Mouse (Mus musculus) lung, adult 18-20 months (tissue): Measurements from ENCODE around the gene Kcnk5.

Source experiments
- DNase-seq, 2 experiments: peaks; one replicate each; pipeline ENCODE4 v3.0.0; 2022; ENCODE audit warnings: mixed read lengths in 2 of 2

Kcnk5 gene

DNA sequence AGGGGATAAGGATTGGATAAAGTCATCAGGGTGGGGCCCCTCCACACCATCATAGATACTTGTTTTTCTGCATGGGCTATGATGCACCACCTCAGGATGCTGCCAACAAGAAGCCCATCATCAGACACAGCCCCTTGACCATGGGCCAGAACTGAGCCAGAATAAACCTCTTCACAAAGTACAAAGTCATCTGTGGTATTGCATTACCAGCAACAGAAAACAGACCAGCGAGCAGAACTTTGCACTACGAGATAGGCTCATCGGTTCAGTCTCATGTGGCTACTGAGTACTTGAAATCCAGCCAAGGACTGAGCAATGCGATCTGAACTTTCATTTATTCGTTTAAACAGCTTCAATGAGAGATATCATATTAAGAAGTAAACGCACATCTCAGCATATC lies 18.9 kb downstream of the Kcnk5 start:
- DNase-seq = peak in 1 of 2 experiments; percentile 21

DNA sequence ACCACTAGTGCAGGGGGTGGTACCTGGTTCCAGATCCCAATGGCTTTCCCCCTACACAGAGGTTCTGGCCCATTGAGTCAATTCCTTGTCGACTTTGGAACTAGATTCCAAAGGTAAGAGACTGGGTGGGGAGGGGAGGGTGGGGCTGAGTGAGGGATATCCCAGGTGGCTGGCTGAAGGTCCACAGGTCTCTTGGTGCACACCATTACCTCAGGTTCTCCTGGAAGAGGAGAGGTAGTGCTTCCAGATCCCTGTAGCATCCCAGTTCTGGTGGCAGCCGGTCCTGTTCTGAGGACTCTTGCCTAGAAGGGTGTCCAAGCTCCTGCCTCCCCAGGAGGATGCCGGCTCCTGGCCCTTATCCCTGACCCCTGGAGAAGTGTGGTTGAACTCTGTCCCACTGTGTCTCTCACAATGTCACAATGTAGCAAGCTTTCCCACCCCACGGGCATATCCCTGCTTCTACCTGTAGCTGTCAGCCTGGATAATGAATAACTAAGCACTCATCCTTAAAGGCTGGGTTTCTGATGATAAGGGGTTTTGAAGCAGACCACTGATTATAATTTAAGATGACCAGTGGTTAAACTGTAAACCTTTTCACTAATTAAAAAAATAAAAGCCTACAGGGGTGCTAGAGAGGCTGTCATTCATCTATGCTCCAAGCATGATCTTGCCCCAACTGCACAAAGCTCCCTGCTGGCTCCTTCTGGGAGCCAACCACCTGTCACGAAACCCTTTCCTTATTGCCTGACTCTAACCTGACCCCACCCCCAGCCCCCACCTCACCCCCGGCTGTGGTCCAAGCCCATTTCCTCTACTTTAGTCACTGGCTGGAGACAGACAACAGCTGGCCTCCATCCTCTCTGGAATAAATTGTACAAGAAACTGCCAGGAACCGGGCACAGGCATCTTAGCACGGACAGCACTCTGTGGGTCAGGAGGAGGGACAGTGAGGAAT lies 22.6 kb downstream of the Kcnk5 start:
- DNase-seq = no peak

DNA sequence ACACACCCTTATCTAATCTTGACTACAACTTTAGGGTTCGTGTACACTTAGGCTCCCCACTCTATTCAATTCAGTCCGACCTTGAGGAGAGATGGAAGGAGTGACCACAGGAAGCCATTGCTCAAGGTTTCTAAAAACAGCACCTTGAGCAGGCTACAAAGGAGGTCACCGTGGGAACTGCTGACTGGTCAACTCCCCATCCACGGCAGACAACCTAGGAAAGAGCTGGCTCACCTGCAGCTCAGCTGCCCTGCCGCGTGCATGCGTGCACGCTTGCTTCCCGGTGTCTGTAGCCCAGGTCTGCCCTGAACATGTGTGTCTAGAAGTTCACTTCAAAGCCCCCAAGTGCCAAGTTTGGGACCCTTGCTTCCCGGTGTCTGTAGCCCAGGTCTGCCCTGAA lies 24.0 kb downstream of the Kcnk5 start:
- DNase-seq = no peak

DNA sequence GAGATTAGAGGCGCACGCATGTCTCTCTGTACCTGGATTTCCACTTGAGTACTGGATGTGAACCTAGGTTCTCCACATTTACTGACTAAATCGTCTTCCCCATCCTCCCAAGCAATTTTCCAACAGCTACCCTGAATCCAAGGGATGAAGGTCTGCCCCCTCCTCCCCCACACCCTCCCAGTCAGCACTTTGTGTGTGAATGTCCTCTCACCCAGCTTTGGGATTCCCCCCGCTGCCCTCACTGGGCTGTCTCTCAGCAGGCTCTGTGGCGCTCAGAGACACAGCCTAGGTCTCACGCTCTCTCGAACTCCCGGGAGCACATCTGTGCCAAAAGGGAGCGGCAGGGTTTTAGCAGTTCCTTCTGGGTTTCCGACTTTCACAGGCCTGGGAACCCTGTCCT lies 25.9 kb downstream of the Kcnk5 start:
- no peak for DNase-seq

DNA sequence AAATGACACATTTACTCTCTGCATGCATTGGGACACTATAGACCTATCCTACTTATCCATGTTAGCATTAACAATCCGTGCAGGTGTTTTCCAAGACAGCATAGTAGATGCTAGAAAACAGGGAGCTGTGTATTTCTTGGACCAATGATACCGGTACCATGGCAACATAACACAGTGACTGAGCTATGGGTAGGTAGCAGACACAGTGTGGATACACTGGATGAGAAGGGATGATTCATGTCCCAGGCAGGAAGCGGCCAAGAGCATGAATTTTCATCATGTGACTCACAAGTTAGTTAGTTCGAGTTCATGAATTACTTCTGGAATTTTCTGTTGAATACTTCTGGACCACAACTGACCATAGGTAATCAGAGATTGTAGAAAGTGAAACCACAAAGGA lies 26.7 kb downstream of the Kcnk5 start:
- DNase-seq = no peak

DNA sequence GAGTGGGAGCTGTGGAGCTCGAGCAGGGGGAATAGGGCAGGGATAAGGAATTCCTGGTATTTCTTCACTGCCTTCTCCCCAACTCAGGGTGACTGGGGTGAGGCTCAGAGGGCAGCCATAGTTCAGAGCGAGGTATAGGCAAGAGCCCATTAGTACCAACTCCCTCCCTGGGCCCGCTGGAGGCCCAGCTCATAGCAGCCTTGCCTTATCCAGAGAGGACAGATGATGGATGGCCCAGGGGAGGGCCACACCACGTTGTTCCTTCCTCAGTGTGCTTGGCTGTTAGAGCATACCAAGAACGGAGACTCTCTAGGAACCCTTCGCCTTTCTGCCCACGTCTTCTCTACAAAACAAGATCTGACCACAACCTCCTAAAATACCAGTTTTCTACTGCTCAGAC lies 27.4 kb downstream of the Kcnk5 start:
- DNase-seq = no peak

DNA sequence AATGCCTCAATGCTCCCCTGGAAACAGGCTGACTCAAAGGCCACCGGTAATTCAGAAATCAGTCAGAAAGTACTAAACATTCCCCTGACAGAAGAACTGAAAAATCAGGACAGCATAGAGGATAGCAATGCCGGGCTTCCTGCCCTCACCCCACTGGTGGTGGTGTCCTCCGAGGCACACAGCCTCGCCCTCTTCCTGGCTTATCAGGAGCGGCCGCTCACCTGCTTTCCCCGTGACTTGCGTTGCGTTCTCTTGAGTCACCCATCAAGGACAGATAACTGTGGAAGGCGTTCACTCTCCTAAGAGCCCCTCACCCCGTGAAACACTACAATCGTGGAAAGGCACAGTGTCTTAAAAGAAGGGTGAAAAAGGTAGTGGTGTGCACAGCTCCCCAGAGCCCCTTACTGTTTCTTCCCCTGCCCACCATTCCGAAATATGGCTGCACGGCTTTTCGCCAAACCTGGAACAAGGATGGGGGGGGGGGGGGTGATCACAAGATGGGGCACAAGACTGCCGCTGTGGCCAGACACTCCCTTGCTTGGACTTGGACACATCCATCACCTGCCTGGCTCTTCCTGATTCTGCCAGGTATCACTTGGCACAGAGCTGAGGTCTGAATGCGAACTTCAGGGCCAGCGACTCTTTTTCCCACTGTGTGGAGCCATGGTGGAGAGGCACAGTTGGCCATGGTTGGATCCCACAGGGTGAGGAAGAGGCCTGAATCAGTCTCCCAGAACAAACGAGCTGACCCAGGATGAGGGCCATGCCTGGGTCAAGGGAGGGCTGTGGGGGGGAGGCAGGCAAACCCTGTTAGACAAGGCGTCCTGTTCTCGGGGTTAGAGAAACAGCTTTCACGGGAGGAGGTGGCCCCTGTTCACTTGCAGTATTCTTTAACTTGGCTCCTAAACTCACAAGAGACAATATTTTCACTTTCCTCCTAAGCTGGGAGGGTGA lies 32.2 kb downstream of the Kcnk5 start:
- DNase-seq = no peak

DNA sequence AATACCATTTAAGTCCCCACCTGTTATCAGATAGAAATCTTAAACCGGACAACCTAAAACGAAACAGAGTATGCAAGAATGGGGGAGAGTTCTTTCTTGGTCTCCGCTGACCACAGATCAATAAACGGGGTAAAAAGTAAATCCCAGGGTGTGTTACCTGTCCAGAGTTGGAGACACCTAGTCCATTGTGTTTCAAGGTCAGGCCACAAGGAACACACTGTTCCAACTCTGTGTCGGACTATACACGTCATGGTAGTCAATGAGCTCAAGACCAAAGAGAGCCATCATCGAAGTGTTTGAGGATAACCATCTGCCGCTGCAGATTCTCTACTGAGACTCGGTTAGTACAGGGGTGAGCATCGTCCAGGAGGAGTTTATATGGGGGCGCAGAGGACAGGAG lies 33.1 kb downstream of the Kcnk5 start:
- no peak for DNase-seq

DNA sequence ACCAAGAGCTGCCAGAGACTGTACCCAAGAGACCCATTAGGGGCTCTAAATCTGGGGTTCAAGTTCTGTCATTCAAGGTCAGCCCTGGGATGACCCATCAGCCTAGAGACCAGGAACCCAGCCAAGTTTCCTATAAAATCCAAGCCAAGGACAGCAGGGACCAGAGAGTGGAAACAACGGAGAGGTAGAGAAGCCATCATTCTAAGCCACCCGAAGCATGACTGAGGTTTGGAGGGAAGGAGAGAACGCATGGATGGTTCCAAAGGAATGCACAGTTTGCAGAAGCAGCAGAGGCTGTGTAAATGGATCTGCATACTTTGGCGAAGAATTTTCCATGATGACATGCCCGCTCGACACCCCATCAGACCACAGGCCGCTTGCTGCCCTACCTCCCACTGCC lies 33.8 kb downstream of the Kcnk5 start:
- no peak for DNase-seq

DNA sequence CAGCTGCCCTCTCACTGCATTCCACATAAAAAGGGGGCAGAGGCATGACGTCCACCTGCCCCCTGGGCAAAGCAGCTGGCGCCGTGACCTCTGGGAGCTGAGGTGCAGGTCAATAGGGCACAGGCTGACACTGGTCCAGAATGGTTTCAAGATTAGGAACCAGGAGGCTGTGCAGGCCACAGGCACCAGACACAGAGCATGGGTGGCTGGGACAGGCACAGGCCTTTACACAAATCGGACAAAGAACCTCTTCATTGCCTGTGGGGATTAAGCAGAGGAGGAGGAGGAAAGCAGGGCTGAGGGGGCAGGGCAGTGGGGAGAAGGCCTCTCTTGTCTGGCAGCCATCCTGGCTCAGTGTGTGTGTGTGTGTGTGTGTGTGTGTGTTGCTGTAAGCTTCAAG lies 37.5 kb downstream of the Kcnk5 start:
- DNase-seq = no peak

DNA sequence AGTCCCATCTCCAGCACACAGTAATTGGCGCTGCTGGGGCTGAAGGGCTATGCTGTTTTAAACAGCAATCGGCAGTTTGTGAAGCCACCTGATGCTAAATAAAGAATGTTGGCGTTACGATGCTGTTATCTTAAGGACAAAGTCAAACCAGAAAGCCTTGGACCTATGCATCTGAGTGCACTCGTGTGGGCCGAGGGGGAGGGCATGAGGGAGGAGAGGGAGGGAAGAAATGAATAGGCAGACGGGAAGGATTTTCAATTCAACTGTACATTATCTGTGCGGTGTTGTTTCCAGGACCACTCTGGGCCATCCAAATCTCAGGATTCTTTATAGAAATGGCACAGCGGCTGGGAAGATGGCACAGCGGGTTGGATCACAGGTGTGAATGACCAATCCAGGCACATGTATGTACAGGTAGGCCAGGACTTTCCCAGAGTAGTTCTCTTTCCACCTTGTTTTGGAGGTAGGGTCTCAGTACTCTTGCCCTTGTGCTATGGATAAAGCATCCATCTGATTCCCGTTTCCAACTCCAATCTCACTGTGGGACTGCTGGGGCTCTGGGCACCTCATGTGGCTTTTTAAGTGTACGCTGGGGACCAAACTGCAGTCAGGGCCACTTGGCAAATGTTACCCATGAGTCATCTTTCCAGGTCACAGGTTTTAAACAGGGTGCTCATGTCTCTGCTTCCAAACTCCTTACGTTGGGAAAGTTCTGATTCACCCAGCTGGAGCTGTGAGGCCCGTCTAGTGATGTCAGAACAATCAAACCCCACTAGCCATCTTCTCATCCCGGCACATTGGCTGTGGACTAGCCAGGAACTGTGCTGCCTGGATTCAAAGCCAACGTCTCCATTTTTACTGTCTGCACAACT lies 42.9 kb downstream of the Kcnk5 start, which contains the start of gene Saysd1:
Saysd1 (minus strand) TSS at position 51 of the 872 bp plus-strand sequence.
- no peak for DNase-seq

DNA sequence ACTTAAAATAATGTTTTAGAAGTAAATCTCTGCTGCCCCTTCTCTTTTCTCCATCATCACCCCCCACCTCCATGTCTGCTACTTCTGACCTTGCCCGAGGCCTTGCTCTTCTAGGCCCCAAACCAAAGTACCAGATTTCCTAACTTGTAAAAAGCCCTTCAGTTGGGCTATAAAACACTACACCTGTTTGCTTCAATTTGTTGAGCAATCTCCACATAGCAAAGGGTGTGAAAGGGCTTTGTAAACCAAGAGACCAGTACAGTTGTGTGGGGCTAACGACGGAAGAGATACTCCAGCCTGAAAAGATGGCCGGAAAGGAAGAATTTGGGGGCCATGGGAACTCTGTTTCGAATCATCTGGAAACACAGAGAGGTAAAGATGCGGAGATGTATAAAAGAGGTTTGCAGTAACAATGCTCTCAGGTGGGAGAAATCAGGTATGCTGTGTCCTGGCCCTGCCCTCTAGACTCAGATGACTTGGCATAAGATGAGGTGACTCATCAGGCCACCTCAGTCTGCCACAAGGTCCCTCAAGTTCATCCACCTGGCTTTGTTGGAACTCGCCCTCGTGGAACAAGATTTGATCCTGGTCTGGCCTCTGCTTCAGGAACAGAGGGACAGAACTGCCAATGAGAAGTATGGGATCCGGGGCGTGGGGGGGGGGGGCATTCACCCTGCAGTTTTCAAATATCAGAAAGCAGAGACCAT lies 46.5 kb downstream of the Kcnk5 start:
- peak; percentile 25 to 47 for DNase-seq

DNA sequence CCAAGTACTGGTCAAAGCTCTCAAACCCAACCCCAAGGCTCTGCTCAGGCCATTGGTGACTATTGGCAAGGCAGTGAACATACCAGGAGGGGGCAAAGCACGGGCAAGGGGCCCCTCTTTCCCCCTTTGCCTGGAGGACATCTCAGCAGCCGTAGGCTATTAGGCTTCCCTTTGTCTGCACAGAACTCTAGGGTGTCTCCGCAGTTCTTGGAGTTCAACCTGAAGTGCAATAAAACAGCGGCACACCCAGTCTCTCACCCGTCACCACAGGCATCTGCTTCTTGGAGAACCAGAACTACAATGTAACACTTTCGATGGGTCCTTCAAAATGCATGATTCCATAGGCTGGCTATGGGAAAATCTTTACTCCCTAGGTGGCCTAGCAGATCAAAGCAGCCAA lies 53.4 kb downstream of the Kcnk5 start:
- no peak for DNase-seq

DNA sequence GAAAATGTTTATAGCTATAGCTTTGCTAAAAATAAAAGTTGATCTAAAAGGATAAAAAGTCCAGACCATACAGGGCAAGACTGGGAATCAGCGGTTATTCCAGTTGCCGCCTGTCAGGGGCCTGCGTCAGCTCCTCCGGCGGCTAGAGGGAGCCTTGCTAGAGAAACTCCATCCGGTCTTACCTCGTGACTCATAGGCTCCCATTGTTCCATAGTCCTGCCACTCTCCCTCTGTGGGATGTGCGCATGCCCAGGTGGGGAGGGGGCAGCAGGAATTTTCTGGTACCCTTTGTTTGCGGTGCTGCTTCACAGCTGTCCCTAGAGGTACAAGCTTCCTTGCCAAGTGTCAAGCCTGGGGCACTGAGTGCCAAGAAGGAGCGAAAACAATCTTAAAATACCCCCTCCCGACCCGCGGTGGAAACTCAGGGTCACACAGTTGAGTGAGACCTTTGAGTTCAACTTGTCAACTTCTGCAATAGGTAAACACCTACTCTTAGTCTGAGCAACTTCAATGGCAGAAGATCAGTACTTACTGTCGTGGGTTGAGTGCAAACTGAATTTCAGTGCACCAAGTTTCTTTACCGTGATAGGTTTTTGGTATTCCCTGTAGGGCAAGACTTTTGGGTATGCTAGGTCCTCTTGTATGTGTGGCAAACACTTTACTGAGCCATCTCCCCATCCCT lies 54.1 kb downstream of the Kcnk5 start:
- no peak for DNase-seq

DNA sequence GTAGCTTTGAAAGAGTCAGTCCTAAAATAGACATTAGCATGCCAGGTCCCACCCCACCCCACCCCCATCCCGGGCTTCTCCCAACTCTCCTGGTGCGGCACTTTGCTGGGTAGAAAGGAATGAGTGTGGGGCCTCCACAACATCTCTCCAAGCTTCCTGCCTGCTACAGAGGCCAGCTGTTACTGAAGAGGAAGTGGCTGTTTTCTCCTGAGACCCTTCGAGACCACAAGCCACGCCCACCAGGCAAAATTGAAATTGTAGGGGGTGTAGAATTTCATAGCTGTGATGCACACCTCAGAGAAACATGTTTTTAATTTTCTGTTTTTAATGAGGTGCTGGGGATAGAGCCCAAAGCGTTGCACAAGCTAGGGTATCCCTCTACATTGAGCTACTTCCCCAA lies 60.7 kb downstream of the Kcnk5 start:
- DNase-seq = no peak

DNA sequence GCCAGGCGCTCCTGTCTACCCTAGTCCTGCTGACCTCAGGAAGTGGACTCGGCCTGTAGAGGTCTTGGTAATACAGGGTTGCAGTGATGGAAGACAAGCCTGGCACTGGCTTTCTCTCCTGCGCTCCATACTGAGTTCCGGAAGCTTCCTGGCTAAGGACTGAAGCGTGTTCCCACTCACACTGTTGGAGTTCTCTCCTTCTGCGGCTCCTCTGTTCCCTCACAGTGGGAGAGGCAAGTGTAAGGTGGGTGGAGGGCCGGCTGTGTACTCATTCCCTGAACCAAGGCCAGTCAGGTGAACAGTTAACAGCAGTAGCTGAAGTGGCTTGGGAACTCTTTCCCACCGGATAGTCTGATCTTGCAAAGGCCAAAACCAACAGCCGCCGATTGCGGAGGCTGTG lies 61.6 kb downstream of the Kcnk5 start:
- DNase-seq = no peak

DNA sequence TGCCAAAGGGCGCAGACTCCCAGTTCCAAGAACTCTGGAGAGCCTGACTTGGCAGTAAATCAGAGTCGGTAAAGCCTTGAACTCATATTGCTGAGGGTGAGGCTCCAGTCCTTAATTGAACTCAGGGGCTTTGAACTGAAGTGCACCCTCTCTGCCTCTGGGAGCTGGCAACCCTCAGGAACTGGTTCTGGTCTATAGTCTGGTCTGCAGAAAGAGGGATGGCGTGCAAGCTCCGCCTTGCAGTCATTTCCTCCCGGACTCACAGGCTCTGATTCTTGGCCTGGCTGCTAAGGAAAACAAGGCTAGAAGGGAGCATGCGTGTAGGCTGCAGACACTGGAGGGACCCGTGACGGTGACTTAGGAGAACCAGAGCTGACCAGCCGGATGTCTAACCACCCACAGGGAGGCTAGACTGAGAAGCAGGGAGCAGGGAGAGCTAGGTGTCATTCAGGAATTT lies 65.4 kb downstream of the Kcnk5 start:
- peak in 1 of 2 experiments; percentile 33 for DNase-seq

DNA sequence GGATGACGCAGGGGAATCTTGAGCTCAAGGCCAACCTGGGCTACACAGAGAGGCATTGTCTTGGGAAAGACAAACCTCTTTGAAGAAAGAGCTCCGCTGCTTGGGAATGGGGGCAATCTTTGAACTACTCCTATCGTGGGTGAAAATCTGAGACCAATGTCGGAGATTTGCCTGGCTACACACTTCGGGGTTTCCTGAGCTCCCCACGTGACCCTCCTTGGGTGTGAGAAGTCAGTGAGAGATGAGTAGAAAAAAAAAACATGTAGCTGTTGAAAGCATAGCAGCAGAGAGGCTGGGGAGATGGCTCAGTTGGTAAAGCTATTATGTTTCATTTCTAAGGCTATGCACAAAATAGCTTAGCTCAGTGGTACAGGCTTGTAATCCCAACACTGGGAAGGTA lies 66.7 kb downstream of the Kcnk5 start:
- DNase-seq = no peak

DNA sequence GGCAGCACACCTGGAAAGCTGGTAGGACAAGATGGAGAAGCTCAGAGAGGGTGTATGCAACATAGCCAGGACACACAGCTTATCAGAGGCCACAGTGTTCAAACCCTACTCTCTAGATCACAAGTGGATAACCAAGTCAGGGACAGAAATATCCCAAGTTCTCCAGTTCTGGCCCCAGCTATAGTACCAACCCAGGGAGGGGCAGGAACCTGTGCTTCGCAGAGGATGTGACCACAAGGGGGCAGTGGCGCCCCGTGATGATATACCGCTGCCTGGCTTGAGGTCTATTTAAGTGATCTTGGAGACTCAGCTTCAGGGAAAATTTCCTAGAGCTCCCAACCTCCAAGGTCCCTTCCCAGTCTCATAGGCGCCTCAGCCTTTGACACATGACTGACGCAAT lies 67.6 kb downstream of the Kcnk5 start:
- peak; percentile 78 to 80 for DNase-seq

DNA sequence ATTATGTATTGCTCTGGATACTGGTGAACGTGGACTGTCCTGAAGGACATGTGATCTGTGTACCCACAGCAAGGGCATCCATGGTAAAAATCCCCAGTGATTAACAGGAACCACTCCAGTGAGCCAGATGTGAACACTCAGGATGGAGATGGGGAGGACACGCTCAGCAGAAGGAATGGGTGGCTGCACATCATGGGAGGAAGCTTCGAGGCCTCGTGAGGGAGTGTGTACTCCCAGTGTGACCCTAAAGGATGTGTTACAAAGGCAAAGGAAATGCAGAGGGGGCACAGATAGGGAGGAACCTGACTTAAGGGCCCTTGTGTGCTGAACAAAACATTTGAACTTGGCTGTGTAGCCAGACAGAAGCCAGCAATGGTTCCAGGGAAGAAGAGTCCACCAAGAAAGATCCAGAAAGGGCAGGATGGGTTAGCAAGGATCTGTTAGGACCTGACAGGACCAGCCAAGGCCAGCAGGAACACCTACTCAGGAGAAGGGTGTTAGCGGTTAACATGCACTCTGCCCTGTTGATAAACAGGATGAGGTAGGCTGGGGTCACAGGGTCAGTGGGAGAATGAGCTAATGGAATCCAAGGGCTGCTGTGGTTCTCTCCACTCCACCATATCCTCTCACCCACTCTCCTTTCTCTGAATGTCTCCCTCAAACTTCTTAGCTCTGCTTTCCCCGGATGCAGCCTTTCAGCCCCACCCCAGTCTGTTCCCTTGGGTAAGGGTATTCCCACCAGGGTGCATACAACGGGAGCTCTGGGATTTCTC lies 68.2 kb downstream of the Kcnk5 start:
- no peak for DNase-seq
